Mouse (Mus musculus): ENCODE results near the gene Fbxl21.

The Fbxl21 gene

GRCm38 (mm10) chr13:56522081-56522820, at the start of gene Fbxl21:
Gene Fbxl21 (plus strand): TSS chr13:56522472.
- DNase-seq (ENCODE audit: low spot score): peak; percentile 74

GRCm38 (mm10) chr13:56472661-56473060, 49.6 kb upstream of the Fbxl21 start:
- DNase-seq (ENCODE audit: low spot score): no peak

GRCm38 (mm10) chr13:56475363-56475762, 46.9 kb upstream of the Fbxl21 start:
- DNase-seq (ENCODE audit: low spot score): no peak

GRCm38 (mm10) chr13:56476790-56477189, 45.5 kb upstream of the Fbxl21 start:
- no peak for DNase-seq (ENCODE audit: low spot score)

- no peak for DNase-seq (ENCODE audit: low spot score)
These were observed 45.0 kb upstream of the Fbxl21 start for GRCm38 (mm10) chr13:56477271-56477670.

GRCm38 (mm10) chr13:56478027-56478426, 44.2 kb upstream of the Fbxl21 start:
- no peak for DNase-seq (ENCODE audit: low spot score)

- no peak for DNase-seq (ENCODE audit: low spot score)
These were observed 40.1 kb upstream of the Fbxl21 start, which contains the start of gene Il9 for GRCm38 (mm10) chr13:56482146-56482545. Gene Il9 (minus strand): TSS chr13:56482246.

GRCm38 (mm10) chr13:56488012-56488411, 34.3 kb upstream of the Fbxl21 start:
- no peak for DNase-seq (ENCODE audit: low spot score)

GRCm38 (mm10) chr13:56494440-56494839, 27.8 kb upstream of the Fbxl21 start:
- no peak for DNase-seq (ENCODE audit: low spot score)

GRCm38 (mm10) chr13:56500132-56500531, 22.1 kb upstream of the Fbxl21 start:
- DNase-seq (ENCODE audit: low spot score): no peak

GRCm38 (mm10) chr13:56500636-56501035, 21.6 kb upstream of the Fbxl21 start:
- DNase-seq (ENCODE audit: low spot score): no peak

- DNase-seq (ENCODE audit: low spot score): no peak
These were observed 20.3 kb upstream of the Fbxl21 start for GRCm38 (mm10) chr13:56501866-56502420.

- DNase-seq (ENCODE audit: low spot score): no peak
These were observed 15.3 kb upstream of the Fbxl21 start for GRCm38 (mm10) chr13:56506871-56507496.

GRCm38 (mm10) chr13:56509796-56510195, 12.5 kb upstream of the Fbxl21 start:
- DNase-seq (ENCODE audit: low spot score): no peak

GRCm38 (mm10) chr13:56513595-56513994, 8.7 kb upstream of the Fbxl21 start:
- DNase-seq (ENCODE audit: low spot score): no peak

GRCm38 (mm10) chr13:56516311-56516710, 6.0 kb upstream of the Fbxl21 start:
- no peak for DNase-seq (ENCODE audit: low spot score)

GRCm38 (mm10) chr13:56516816-56517215, 5.5 kb upstream of the Fbxl21 start:
- DNase-seq (ENCODE audit: low spot score): no peak

- no peak for DNase-seq (ENCODE audit: low spot score)
These were observed 522 bp downstream of the Fbxl21 start for GRCm38 (mm10) chr13:56522821-56523167.

GRCm38 (mm10) chr13:56526871-56527270, 4.6 kb downstream of the Fbxl21 start:
- no peak for DNase-seq (ENCODE audit: low spot score)

GRCm38 (mm10) chr13:56527846-56528245, 5.6 kb downstream of the Fbxl21 start:
- DNase-seq (ENCODE audit: low spot score): no peak

GRCm38 (mm10) chr13:56528281-56528680, 6.0 kb downstream of the Fbxl21 start:
- DNase-seq (ENCODE audit: low spot score): no peak

GRCm38 (mm10) chr13:56529031-56529430, 6.8 kb downstream of the Fbxl21 start:
- DNase-seq (ENCODE audit: low spot score): no peak

GRCm38 (mm10) chr13:56529685-56530084, 7.4 kb downstream of the Fbxl21 start:
- no peak for DNase-seq (ENCODE audit: low spot score)

Measured in ovary, postnatal 10 days (tissue).